Mouse (Mus musculus): ENCODE measurements around the gene Creg2.
A peak's percentile ranks its signal among the peaks of the same experiment; 100 is the strongest.
"Not testable (repeated sequence)": the region's sequence is repeated elsewhere in the genome, so short reads cannot be mapped to it uniquely, and the experiment has no call there.

The Creg2 gene

DNA sequence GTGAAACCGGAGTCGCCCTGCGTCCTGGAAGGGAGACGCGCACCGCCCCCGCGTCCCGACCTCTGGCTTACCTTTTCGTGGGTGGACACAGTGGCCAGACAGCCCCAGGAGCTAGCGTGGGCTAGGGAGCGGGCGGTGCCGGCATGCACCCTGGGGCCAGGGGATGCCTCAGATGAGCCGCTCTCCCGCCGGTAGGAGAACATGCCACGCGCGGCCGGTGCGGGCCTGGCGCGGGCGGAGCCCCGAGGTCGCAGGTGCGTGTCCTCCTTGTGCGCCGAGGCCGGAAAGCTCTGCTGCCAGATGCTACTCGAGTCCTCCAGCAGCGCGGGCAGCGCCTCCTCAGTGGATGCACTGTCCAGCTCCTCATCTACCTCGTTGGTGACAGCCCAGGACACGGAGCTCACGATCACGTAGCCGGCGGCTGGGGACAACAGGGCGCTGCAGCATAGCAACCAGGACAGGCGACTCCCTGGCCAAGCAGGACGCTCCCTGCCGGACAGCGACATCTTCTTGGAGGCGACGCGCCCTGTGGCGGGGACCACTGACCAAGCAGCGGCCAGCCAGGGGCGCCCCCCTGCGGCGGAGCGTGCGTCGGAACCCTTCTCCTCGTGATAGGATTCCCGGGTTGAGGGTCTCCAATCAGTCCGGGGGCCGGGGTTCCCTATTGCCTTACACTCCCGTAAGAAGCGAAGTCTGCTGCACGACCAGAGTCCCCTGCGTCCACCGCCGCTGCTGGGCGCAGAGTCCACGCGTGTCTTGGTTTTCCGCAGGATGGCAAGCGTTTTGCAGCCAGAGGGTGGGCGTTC, 636 bp downstream of the Creg2 start:
- peak; percentile 87 for DNase-seq (ENCODE audit: low spot score)

DNA sequence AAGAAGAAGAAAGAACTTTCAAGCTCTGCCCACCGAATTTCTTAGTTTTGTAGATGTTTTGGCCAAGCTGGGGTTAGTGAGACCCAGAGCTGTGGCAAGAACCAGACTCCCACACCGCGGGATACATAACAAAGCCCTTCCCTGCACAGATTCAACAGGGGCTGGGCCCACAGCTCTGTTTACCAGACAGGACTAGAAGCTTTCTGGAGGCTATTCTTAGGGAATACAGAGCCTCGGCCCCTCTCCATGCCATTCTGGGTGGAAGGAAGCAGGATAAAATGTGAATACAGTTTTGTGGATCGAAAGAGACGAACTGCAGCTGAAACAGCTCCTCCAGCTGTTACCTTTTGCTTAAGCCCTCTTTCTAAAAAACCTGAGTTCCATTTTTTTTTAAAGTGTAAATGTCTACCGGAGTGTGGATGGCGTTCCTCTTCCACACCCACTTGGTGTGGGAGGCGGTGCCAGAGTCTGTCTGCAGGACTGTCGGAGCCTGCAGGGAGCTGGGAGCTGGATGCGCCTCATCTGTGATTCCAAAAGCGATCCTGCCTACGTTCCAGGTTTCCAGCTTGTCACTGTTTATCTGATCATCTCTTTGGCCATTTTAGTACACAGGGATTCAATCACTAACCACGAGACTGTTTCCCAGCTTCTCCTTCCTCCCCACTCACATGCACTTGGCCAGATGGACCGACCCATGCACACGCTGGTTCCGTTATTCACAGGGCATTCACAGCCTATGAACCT, 1.4 kb downstream of the Creg2 start:
- peak; percentile 40 for DNase-seq (ENCODE audit: low spot score)

DNA sequence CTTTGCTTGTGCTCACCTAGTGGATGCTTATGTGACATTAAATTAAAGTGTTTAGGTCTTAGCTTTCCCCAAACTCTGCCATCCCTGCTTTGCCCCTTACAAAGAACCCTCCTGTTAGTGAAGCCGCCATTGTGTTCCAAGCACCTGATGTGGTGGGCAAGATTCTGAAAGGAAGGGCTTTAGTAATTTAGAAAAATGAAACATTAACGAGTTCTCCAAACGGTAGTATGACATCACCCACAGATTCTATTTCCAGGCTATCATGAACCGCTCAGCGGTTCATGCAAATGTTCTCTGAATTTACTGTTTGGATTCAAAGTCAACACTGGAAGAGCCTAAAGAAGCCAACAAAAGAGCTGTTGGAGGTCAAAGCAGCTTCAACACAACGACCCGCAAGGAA, 2.7 kb downstream of the Creg2 start:
- DNase-seq (ENCODE audit: low spot score): no peak

DNA sequence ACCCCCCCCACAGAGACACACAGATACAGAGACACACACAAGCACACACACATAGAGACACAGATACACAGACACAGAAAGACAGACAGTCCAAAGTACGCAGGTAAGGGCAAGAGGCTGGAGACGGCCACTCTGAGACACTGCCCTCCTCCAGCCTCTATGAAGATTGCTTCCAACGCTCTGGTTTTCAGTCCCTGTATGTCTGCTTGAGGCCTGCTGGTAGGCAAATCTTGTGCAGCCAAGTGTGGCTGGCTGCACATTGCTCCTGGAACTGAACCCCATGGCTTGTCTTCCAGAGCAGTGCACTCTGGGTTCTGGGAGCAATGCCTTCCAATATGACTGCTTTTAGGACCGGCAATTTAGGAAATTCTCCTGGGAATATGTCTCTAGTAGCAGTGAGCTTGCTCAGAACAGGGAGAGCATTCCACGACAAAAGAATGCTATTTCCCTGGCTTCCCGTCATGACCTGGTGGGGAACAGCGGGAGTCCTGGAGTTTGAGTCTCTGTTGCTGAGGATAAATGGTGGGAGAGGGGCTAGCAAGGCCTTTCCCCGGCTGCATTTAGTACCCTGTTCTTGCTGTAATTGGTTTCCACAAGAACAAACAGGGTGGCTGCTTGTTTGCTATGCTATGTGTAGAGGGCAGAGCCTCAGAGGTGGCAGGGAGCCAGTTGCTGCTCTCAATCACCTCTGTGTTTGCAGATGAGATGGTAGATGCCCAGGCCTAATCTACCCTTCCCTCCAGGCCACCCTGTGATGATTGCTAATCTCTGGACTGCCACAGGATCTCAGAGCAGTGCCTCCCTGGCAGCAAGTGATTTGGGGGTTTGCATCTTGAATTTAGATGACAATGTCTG, 5.1 kb downstream of the Creg2 start:
- no peak for DNase-seq (ENCODE audit: low spot score)

DNA sequence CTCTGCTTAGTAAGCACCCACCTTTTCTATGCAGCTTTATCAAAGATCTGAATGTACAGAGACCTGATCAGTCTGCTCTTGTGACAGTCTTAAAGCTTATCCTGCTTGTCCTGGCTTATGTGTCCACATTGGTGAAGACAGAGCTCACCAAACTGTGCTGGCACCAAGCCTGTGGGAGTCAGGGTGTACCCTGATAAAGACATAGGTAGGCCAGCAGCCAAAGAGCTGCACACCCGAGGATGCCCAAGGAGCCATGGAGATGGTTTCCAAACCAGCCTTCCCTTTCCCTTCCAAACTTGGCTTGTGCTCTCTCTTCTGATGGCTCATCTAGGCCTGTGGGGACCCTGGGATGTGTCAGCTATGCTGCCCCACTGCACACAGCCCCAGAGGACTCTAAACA, 6.9 kb downstream of the Creg2 start:
- no peak for DNase-seq (ENCODE audit: low spot score)

DNA sequence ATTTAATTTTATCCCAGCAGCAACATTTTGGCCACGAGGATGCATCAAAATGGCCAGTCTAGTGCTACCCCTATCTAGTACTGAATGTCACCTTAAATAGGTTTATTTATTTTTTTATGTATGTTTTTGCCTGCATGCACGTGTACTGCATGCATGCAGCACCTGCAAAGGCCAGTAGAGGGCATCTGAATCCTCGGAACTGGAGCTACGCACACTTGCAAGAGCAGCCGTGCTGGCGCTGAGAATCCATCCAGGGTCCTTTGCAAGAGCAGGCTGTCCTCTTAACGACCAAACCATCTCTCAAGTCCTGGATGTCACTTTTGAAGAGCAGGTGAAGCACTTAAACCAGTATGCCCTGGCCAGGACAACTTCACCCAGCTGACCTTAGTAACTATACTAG, 9.6 kb downstream of the Creg2 start:
- no peak for DNase-seq (ENCODE audit: low spot score)

DNA sequence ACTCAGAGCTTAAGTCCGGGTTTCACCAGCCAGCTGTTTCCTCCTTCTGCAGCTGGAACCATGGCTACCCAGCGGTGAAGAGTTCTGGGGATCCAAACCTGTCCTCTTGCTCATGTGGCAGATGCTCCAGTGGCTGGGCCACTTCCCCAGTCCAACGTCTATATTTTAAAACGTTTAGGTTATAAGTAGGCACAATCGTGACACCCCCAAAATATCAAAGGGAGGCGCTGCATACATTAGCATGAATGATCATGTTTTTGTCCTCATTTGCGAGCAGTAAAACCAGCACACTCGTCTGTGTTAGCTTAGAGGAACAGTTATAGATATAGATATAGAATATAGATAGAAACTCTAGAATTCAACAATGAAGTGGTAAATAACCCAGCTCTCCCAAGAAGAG, 14.1 kb downstream of the Creg2 start:
- no peak for DNase-seq (ENCODE audit: low spot score)

DNA sequence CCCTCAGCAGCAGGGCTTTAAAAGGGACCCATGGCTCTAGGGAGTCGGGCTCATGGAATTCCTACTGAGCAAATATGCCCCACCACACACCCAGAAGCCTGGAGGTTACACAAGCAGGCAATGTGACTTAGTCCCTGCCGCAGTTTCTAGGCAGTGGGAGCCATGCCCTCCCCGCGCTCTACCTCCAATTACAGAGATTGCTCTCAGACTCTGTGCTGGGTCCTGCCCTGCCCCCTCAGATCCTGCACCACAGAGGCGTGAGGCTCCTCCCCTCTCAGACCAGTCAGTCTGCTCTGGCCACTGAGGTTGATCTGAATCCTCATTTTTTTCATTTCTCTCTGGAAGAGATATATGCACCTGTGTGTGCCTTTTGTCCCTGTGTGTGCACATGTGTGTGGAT, 14.6 kb downstream of the Creg2 start:
- peak; percentile 49 for DNase-seq (ENCODE audit: low spot score)

DNA sequence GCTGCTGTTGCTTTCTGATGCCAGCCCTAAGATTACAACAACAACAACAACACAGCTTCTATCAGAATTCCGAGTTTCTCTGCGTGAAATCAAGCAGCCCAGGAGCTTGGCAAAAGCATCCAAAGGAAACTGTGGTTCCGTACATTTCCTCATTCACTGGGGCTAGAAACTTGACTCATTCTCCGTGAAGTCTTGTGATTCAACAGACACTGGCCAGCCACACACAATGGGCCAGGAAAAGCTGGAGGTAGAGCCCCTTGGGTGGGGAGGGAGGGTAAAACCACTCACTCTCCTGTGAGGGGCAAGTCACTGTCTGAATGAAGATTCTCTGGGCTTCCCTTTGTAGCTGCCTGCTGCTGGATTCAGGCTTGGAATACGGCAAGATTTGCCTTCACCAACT, 15.1 kb downstream of the Creg2 start:
- DNase-seq (ENCODE audit: low spot score): no peak

DNA sequence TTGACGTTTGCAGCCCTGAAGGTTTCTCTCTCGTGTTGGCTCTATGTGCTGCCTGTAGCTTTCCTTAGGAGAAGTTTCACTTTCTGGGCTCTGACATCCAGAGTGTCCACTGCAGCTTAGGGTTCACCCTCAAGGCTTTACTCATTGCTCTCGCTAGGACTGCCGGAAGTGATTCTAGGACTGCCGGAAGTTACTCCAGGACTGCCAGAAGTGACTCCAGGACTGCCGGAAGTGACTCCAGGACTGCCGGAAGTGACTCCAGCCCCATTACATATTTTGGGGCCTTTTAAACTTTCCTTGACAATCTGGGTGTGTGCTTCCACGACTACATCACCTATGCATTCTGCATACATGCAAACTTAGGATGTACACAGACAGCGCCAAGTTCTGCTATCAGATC, 22.7 kb downstream of the Creg2 start:
- no peak for DNase-seq (ENCODE audit: low spot score)

DNA sequence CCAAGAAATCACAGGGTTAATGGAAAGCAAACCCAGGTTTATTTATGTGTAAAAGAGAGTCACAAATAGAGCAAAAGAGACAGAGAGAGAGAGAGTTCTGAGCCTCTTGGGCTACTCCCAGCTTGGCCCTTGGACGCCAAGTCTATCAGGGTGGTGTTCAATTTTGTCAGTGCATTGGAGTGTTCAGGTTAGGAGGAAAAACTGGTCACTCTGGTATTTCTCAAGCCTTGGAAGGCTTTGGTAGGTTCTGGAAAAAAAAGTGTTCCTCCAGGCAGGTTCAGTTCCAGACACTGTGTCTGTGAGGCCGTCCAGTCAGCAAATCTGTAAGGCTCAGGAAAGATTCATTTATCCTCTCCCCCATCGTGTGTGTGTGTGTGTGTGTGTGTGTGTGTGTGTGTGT, 25.8 kb downstream of the Creg2 start:
- DNase-seq (ENCODE audit: low spot score): no peak

DNA sequence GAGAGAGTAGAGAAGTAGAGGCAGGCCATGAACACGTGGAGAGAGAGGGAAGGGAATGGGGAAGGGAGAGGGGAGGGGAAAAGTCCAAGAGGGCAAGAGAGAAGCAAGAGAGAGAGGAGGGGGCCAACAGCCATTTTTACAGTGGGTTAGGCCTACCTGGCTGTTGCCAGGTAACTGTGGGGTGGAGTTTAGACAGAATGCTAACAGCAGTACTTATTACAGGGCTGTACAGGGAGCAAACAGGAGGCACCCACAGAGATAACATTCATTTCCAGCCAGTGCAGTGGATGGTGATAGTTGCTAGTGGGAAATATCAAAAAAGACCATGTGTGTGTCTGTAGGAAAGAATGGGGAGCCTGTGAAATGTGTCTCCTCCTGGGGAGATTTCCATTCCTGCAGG, 27.5 kb downstream of the Creg2 start:
- DNase-seq (ENCODE audit: low spot score): no peak

DNA sequence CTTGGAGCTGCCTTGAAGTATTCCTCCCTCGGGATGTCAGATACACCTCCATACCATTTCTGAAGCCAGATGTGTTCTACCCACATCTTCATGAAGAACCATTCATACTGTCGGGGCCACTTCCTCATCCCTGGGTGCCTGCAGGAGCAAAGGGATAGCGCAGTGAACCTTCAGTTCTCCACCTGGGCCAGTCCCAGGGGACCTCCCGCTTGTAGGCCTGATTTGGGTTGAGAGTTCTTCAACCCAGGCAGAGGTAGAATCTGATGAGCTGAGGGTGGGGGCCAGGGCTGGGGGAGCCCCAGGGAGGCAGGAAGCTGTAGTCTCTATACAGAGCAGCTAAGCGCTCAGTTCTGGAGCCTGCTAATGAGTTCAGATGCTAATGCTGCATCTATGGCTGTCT, 28.2 kb downstream of the Creg2 start:
- no peak for DNase-seq (ENCODE audit: low spot score)

DNA sequence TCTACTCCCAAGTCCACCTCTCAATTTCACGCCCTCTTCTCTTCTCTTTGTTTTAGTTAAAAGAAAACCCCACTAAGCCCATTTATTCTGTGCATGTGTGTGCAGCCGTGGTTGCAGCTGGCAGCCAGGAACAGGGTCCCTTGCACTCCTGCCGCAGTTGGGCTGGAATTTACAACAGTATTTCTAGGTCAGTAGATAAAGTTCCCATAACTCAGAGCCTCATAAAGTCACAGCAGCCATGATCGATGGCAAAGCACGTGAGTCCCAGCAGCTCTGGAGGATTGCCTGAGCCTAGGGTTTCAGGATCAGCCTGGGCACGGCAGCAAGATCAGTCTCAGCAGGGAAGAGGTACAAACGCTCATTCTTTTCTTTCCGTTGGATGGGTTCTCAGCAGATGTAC, 32.8 kb downstream of the Creg2 start:
- DNase-seq (ENCODE audit: low spot score): peak; percentile 22

DNA sequence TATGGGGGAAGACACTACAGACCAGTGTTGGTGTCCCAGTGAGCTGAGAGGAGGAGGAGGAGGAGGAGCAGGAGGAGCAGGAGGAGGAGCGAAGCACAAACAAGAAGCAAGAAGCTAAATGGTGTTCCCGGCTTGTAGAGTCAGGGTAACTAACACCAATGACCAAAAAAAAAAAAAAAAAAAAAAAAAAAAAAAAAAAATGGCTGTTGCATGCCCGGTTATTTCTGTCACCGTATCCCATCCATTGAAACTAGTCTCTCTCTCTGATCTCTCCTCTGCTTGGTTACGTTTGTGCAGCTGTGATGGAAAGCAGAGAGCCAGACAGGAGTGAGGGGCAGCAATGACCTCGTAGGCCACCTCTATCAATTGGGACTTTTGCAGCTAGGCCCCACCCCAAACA, 35.7 kb downstream of the Creg2 start:
- no peak for DNase-seq (ENCODE audit: low spot score)

DNA sequence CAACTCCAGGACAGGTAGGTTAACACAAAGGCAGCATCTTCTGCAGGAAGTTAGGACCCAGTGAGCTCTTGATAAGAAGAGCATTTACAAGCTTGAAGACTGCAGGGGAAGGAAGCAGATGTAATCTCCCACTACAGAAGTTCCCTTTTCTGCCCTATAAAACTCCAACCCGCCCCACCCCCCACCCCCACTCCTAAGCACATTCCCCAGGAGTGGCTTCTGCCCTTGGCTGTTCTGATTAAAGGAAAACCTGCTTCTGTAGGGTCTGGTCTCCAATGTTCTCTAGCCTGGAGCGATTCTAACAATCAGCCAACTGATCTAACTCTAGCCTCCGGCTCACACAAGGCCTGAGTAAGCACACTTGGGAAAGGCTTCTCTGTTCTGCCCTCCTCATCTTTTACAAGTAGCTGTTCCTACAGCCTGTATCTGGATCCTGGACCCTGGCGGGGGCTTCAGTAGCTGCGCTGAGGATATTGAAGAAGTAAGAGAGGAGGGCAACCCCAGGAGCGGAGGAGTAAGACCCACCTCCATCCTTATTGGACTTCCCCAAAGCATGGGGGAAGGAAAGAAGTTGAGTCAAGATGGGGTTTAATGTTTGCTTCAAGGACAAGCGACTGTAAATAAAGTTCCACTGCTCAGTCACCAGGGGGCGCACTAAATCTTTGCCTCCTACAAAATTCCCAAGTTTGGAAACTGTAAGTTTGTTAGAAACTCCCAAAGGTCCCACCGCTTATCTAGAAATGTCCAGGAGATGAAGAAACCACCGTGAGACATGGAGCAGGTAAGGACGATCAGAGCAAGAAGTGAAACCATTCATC, 36.6 kb downstream of the Creg2 start:
- DNase-seq (ENCODE audit: low spot score): peak; percentile 81

DNA sequence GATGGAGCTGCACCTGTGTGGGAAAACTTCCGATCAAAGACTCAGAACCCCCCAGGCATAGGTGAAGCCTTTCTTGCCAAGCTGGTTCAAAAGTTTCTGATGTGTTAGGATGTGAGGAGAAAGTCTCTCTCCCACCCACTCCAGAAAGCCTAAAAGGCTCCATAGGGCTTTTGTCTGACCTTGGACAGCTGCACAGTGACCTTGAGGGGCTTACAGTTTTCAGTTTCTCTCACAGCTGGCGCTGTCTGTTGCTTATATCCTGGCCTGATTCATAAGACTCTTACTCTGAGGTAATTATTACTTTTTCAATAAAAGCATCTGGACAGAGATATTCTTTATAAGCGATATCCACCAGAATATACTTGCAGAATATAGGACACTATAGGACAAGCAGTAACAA, 38.2 kb downstream of the Creg2 start:
- no peak for DNase-seq (ENCODE audit: low spot score)

DNA sequence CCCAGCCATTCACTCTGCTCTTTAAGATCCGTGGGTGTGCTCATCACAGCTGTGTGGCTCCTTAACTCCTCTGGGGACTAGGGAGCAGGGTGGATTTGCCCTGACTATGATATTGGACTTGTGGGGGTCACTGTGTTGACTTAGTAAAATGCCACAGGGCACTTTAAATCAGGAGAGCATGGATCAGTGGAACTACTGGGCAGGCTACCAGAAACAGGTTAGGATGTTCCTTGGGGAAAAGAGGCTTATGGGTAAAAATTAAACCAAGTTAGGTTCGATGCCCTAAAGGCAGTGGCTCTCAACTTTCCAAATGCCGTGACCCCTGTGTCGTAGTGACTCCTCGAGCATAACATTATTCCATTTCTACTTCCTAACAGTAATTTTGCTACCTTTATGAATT, 38.8 kb downstream of the Creg2 start:
- DNase-seq (ENCODE audit: low spot score): no peak

DNA sequence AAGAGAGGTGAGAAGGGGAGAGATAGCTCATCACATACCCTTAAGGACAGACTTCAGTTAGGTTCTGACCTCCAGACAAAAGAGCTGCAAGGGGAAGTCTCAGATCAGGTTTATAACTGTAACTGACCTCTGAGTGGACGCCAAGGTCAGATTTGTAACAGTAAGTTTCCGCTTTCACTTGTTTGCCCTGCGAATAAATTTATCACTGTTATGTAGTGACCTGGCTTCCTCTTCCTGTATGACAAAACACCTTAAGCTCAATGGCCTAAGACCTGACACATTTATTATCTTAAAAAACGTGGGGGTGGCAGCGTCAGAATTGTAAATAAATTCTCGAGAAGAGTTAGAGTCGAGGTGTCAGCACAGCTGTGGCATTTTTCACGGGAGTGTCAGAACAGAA, 42.7 kb downstream of the Creg2 start:
- no peak for DNase-seq (ENCODE audit: low spot score)

DNA sequence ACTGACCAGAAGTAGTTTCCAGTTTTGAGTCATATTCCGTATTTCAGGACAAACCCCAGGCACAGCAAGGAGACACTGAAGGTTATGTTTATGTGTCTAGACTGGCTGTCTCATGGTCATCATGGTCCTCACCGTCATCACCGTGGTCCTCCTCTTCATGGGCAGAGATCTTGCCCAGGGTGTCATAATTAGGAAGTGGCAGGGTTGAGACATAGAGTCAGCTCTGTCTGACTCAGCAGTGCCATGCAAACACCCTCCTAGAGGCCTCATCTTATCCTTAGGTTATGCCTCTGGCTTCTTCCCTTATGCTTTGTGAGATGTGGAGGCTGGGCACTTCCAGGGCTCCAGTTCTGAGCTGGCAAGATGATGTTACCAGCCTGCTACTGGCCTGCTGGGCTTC, 48.8 kb downstream of the Creg2 start:
- DNase-seq (ENCODE audit: low spot score): no peak

DNA sequence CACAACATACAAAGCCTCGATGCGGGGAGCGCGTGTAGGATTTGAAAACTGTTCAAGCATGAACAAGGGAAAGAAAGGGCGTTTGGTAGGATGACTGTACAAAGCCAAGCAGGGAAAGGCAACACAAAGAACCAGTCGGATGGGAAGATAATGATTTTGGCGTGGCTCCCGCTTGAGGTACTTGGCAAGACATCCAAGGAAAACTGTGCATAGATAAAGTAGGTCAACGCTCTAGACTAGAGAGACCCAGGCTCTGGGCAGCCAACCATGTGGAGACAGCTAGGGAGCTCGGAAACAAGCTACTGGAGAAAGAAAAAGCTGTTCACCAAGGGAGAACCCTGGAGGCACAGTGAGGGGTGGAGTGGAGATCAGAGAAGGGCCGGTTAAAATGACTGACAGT, 52.5 kb downstream of the Creg2 start:
- DNase-seq (ENCODE audit: low spot score): no peak

DNA sequence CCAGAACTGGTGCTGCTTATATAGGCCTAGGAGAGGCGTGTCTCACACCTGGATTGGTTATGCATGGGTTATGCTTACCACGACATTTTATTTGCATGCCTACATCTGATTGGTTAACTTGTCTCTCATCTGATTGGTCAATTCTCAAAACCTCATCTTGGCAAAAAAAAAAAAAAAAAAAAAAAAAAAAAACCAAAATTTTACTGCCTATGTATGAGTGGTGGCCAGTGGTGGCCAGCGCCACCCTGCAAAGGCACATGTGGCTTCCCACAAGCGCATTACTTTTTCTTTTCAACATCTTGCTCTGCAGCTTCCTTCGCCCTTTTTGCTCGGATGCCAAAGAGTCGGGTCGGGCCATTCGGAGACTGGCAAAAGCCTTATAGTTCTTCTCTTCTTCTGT, 54.1 kb downstream of the Creg2 start:
- DNase-seq (ENCODE audit: low spot score): not testable (repeated sequence)
